Mouse (Mus musculus) embryo, embryonic 11.5 days (tissue): ENCODE results near the gene Akr1c21.
"Not testable (repeated sequence)": the region's sequence is repeated elsewhere in the genome, so short reads cannot be mapped to it uniquely, and the experiment has no call there.

ENCODE experiments used
- DNase-seq: peaks from one replicate; pipeline ENCODE4 v3.0.0-alpha.2; 2012; ENCODE audit warnings: low read depth, low spot score

The Akr1c21 gene

GRCm38 (mm10) chr13:4573871-4574270 is at the start of gene Akr1c21:
Gene Akr1c21 (plus strand): TSS chr13:4574075.
- DNase-seq = no peak

- no peak for DNase-seq
These were observed 14.7 kb upstream of the Akr1c21 start for GRCm38 (mm10) chr13:4559143-4559542.

GRCm38 (mm10) chr13:4560500-4560899 is 13.4 kb upstream of the Akr1c21 start:
- DNase-seq = no peak

- DNase-seq = no peak
These were observed 7.9 kb upstream of the Akr1c21 start for GRCm38 (mm10) chr13:4565996-4566395.

GRCm38 (mm10) chr13:4576921-4577320 is 3.0 kb downstream of the Akr1c21 start:
- no peak for DNase-seq

- not testable (repeated sequence) for DNase-seq
These were observed 29.6 kb downstream of the Akr1c21 start for GRCm38 (mm10) chr13:4603431-4603830.

- no peak for DNase-seq
These were observed 32.9 kb downstream of the Akr1c21 start for GRCm38 (mm10) chr13:4606821-4607220.

- DNase-seq = peak; percentile 4
These were observed 34.7 kb downstream of the Akr1c21 start for GRCm38 (mm10) chr13:4608530-4608929.

- DNase-seq = peak; percentile 80
These were observed 35.1 kb downstream of the Akr1c21 start, which contains the start of gene Akr1e1 for GRCm38 (mm10) chr13:4608961-4609409. Gene Akr1e1 (minus strand): TSS chr13:4609174.

GRCm38 (mm10) chr13:4610902-4611301 is 37.0 kb downstream of the Akr1c21 start:
- no peak for DNase-seq
